Mouse (Mus musculus): ENCODE results near the gene Gm45521.
"Not testable (repeated sequence)": the region's sequence is repeated elsewhere in the genome, so short reads cannot be mapped to it uniquely, and the experiment has no call there.

Gene Gm45521

GRCm38 (mm10) chr14:7999435-7999834 is 42.3 kb downstream of the Gm45521 start:
- no peak for DNase-seq (ENCODE audit: low read depth, low spot score)

GRCm38 (mm10) chr14:8000247-8000646 is 43.2 kb downstream of the Gm45521 start:
- DNase-seq (ENCODE audit: low read depth, low spot score), result no peak

GRCm38 (mm10) chr14:8000831-8001685 is 44.0 kb downstream of the Gm45521 start:
- peak; percentile 73 for DNase-seq (ENCODE audit: low read depth, low spot score)

GRCm38 (mm10) chr14:8002432-8003092 is 45.5 kb downstream of the Gm45521 start, which contains the start of gene Abhd6:
TSS of gene Abhd6 (plus strand) at chr14:8002902.
- DNase-seq (ENCODE audit: low read depth, low spot score), result peak; percentile 93

- peak; percentile 9 for DNase-seq (ENCODE audit: low read depth, low spot score)
These were observed 46.1 kb downstream of the Gm45521 start for GRCm38 (mm10) chr14:8003093-8003670.

- DNase-seq (ENCODE audit: low read depth, low spot score), result no peak
These were observed 46.9 kb downstream of the Gm45521 start for GRCm38 (mm10) chr14:8003727-8004670.

- not testable (repeated sequence) for DNase-seq (ENCODE audit: low read depth, low spot score)
These were observed 49.0 kb downstream of the Gm45521 start for GRCm38 (mm10) chr14:8006061-8006460.

- no peak for DNase-seq (ENCODE audit: low read depth, low spot score)
These were observed 50.0 kb downstream of the Gm45521 start for GRCm38 (mm10) chr14:8007084-8007483.

GRCm38 (mm10) chr14:8007486-8007885 is 50.4 kb downstream of the Gm45521 start:
- DNase-seq (ENCODE audit: low read depth, low spot score), result no peak

- no peak for DNase-seq (ENCODE audit: low read depth, low spot score)
These were observed 50.8 kb downstream of the Gm45521 start for GRCm38 (mm10) chr14:8007923-8008322.
